Mouse (Mus musculus) liver, postnatal 0 days (tissue): ENCODE data around the gene Ddc. TPM values are rescaled to one million over a fixed set of nuclear protein-coding genes. Genes with fewer than 3 reads are reported as not detected.

Experiments
- ATAC-seq: fragments of 200-750 bp; cut with Nextera tagmentation; 2 replicates; pipeline ENCODE4 v1.8.0; 2017; ENCODE audit warnings: mild to moderate bottlenecking, moderate library complexity
- DNase-seq: peaks from one replicate; pipeline ENCODE4 v3.0.0-alpha.2; 2016
- H3K27ac ChIP-seq: fragments of 300-500 bp; sonication (generic); 2 replicates; pipeline ENCODE4 v1.5.1; 2014; ENCODE audit warnings: antibody characterized with exemption, moderate library complexity, mild to moderate bottlenecking, low read depth
- H3K27me3 ChIP-seq: fragments of 300-500 bp; sonication (generic); 2 replicates; pipeline ENCODE4 v1.6.1; 2014; ENCODE audit warnings: low read length, control low read depth, mixed read lengths; ENCODE audit not compliant: insufficient read depth
- H3K36me3 ChIP-seq: fragments of 300-500 bp; sonication (generic); replicated peaks from 2 replicates; pipeline ENCODE4 v1.6.1; 2014; ENCODE audit warnings: mild to moderate bottlenecking, control low read depth, low read length, moderate library complexity, mixed read lengths; ENCODE audit not compliant: insufficient read depth
- H3K4me1 ChIP-seq: fragments of 300-500 bp; sonication (generic); 2 replicates; pipeline ENCODE4 v1.6.1; 2014; ENCODE audit warnings: antibody characterized with exemption, mild to moderate bottlenecking, control low read depth; ENCODE audit not compliant: insufficient read depth
- H3K4me2 ChIP-seq: fragments of 300-500 bp; sonication (generic); 2 replicates; pipeline ENCODE4 v1.6.1; 2014; ENCODE audit warnings: low read depth, mild to moderate bottlenecking, low read length, moderate library complexity, mixed read lengths
- H3K4me3 ChIP-seq: fragments of 300-500 bp; sonication (generic); 2 replicates; pipeline ENCODE4 v1.5.1; 2014; ENCODE audit warnings: low read depth, low read length
- H3K9ac ChIP-seq: fragments of 300-500 bp; sonication (generic); replicated peaks from 2 replicates; pipeline ENCODE4 v1.6.1; 2014; ENCODE audit warnings: mild to moderate bottlenecking, moderate library complexity
- H3K9me3 ChIP-seq: fragments of 300-500 bp; sonication (generic); 2 replicates; pipeline ENCODE4 v1.6.1; 2016; ENCODE audit warnings: mild to moderate bottlenecking, control low read depth, low read length, mixed read lengths
- CTCF ChIP-seq: sonication (generic); IDR thresholded peaks from 2 replicates; pipeline ENCODE4 v1.5.1; 2016; ENCODE audit warnings: antibody characterized with exemption, low read depth
- EP300 ChIP-seq: IDR thresholded peaks from 2 replicates; pipeline ENCODE4 v1.6.1; 2016; ENCODE audit warnings: antibody characterized with exemption, low read depth, mild to moderate bottlenecking
- WGBS: fragments of 180-500 bp; shearing (Covaris S2); extraction: QIAGEN DNeasy Blood & Tissue Kit; methylation state at CpG from one replicate; pipeline ENCODE4 v1.1.7; 2014; ENCODE audit not compliant: insufficient replicate concordance; 5-methylcytosine and 5-hydroxymethylcytosine counted together
- polyA plus RNA-seq: library from polyadenylated mRNA; unstranded; fragments of >200 nt; fragmentation: Nextera tagmentation; extraction: Ambion mirVana; gene quantifications from 2 replicates; pipeline ENCODE4 v1.2.1, GENCODE M21; 2015

Ddc gene
- polyA plus RNA-seq, 1 experiment from 2014 or later: 17.5 TPM

DNA sequence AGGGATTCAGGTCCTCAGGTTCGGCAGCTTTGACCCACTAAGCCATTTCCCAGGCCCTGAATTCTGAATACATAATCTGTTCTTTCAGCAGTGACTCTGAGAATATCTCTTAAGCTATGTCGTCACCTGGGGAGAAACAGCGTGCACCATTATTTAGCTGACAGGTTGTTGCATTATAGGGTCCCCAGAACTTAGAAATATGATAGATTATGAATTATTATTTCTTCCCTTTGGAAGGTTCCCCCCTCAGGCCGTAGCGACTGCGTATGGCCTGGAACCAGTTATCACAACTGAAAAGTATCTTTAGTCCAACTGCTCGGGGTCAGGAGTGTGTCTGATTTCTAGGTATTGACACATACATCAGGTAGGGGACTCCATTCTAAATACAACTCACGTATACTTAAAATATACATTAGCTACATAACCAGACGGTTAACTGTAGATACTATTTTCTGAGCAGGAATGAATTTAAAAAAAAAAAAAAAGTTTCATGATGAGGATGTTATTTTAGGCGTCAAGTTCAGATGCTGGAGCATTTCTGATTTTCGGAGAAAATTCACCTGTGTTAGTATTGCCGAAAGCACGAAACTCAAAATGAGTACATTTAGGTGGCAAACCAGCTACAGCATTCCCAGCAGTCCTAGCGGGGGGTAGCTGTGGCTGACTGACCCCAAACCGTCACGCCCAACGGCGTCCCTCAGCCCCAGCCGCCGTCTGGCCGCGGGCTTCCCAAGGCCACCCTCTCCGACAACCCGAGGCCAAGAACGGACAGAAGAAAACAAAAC is 89.7 kb downstream of the Ddc start:
- Histone ChIP-seq H3K9me3 (no peaks in the 10 kb centered on the region), H3K27ac (peak overlapping the region; percentile 93), H3K27me3 (no peaks in the 10 kb centered on the region), H3K4me1 (peaks cover 13% of the 10 kb centered on the region), H3K4me2 (peak overlapping the region; percentile 89), H3K36me3 (peaks cover 22% of the 10 kb centered on the region), H3K4me3 (peak overlapping the region; percentile 96), H3K9ac (peak overlapping the region; percentile 90)
- no peak for TF ChIP-seq CTCF
- TF ChIP-seq EP300: no peak
- WGBS: 5% methylated on average over 25 of the region's 25 CpGs
- ATAC-seq (peak; percentile 62), DNase-seq (no peak)

DNA sequence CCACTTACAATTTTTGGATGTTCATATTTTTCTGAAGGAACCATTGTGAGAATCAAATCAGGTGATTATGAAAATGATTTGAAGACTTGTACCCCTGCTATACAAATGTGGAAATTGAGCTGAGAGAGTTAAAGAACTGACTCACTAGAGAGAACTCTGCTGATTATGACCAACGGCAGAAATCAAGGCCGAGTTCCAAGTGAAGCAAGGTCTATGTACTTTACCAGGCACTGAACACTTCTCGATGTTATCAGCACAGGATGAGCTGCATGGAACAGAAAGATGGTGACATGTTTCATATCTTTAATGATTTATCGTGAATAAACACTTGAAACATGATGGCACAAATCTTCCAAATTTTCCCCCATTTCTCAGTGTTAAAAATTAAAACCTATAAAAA is 92.0 kb downstream of the Ddc start:
- Histone ChIP-seq H3K9me3 (no peaks in the 10 kb centered on the region), H3K9ac (no peak overlapping the region), H3K4me1 (peaks cover 8% of the 10 kb centered on the region), H3K27ac (no peak overlapping the region), H3K4me3 (no peak overlapping the region), H3K27me3 (no peaks in the 10 kb centered on the region), H3K36me3 (peaks cover 43% of the 10 kb centered on the region), H3K4me2 (no peak overlapping the region)
- WGBS: 75% methylated on average over 4 of the region's 4 CpGs
- ATAC-seq (no peak), DNase-seq (no peak)
- TF ChIP-seq EP300 (no peak), CTCF (no peak)

DNA sequence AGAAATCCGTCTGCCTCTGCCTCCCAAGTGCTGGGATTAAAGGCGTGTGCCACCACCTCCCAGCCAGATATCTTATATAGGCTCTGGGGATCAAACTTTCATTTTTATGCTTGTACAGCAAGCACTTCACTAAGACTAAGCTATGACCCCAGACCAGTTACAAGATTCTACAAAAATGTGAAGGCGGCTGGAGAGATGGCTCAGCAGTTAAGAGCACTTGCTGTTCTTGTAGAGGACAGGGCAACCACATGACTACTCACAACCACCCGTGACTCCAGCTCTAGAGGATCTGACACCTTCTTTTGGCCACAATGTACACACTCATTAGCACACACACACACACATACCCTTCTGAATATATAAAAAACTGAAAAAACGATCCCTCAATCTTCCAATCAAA is 93.5 kb downstream of the Ddc start:
- H3K36me3 ChIP-seq: peaks cover 48% of the 10 kb centered on the region
- H3K4me1 ChIP-seq: peaks cover 1% of the 10 kb centered on the region
- WGBS: 86% methylated on average over 5 of the region's 5 CpGs

GRCm38 (mm10) chr11:11801067-11801466 is 96.9 kb downstream of the Ddc start:
- no peak for TF ChIP-seq CTCF
- TF ChIP-seq EP300: no peak
- Histone ChIP-seq H3K27me3 (no peaks in the 10 kb centered on the region), H3K27ac (no peak overlapping the region), H3K4me1 (no peaks in the 10 kb centered on the region), H3K9ac (no peak overlapping the region), H3K36me3 (peaks cover 60% of the 10 kb centered on the region), H3K9me3 (no peaks in the 10 kb centered on the region), H3K4me2 (peak overlapping the region; percentile 24; the same call in 1 of the 2 replicates), H3K4me3 (no peak overlapping the region)
- 72% methylated on average over 9 of the region's 9 CpGs for WGBS
- DNase-seq: no peak
- ATAC-seq: no peak

More for the DNA sequence above, 93.5 kb downstream of the Ddc start:
- Histone ChIP-seq H3K27me3 (no peaks in the 10 kb centered on the region), H3K9me3 (no peaks in the 10 kb centered on the region), H3K9ac (no peak overlapping the region), H3K4me3 (no peak overlapping the region), H3K27ac (no peak overlapping the region), H3K4me2 (no peak overlapping the region)
- ATAC-seq (no peak), DNase-seq (no peak)
- TF ChIP-seq CTCF (no peak), EP300 (no peak)

GRCm38 (mm10) chr11:11800304-11800703 is 97.6 kb downstream of the Ddc start:
- no peak for TF ChIP-seq CTCF
- Histone ChIP-seq H3K4me3 (no peak overlapping the region), H3K27me3 (no peaks in the 10 kb centered on the region), H3K4me2 (no peak overlapping the region), H3K9ac (no peak overlapping the region), H3K27ac (no peak overlapping the region), H3K9me3 (no peaks in the 10 kb centered on the region), H3K36me3 (peaks cover 52% of the 10 kb centered on the region), H3K4me1 (no peaks in the 10 kb centered on the region)
- 74% methylated on average over 3 of the region's 3 CpGs for WGBS
- ATAC-seq (no peak), DNase-seq (no peak)

DNA sequence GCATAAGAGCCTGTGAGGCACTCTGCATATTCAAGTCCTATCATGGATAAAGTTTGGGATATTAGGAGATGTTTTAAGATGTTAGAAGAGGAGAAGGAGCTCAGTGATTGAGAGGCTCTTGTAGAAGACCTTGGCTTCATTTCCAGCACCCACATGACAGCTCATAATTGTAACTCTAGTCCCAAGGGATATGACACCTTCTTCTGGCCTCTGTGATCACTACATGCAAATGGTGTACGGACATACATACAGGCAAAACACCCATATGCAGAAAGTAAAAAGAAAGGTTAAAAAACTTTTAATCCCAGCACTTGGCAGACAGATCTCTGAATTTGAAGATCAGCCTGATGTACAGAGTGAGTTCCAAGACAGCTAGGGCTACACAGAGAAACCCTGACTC is 99.3 kb downstream of the Ddc start:
- no peak for TF ChIP-seq CTCF
- TF ChIP-seq EP300: no peak
- Histone ChIP-seq H3K9me3 (no peaks in the 10 kb centered on the region), H3K4me3 (no peak overlapping the region), H3K9ac (no peak overlapping the region), H3K27ac (no peak overlapping the region), H3K36me3 (peaks cover 42% of the 10 kb centered on the region), H3K4me2 (no peak overlapping the region), H3K27me3 (no peaks in the 10 kb centered on the region), H3K4me1 (no peaks in the 10 kb centered on the region)
- 94% methylated on average over 1 of the region's 1 CpGs for WGBS
- no peak for ATAC-seq
- no peak for DNase-seq

DNA sequence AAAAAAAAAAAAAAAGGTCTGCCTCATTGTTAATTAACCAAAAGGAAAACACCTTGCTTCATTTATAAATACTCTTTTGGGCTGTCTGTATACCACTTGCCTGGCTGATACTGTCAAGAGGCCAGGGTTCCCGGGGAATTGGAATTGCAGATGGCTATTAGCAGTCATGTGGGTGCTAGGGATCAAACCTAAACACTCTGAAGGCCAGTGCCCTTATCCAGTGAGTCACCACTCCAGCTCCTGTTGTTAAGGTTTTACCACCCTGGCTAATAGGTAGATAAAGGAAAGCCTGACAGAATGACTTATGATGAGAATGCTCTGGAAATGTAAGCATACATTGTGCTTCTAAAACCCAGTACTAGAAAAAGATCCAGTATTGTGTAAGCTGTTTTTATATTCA is 103.3 kb downstream of the Ddc start:
- Histone ChIP-seq H3K36me3 (peaks cover 12% of the 10 kb centered on the region), H3K9me3 (no peaks in the 10 kb centered on the region), H3K4me1 (no peaks in the 10 kb centered on the region), H3K4me2 (no peak overlapping the region), H3K9ac (no peak overlapping the region), H3K27me3 (no peaks in the 10 kb centered on the region), H3K27ac (no peak overlapping the region), H3K4me3 (no peak overlapping the region)
- DNase-seq: no peak
- TF ChIP-seq CTCF (no peak), EP300 (no peak)
- whole genome bisulfite sequencing: 75% methylated on average over 1 of the region's 1 CpGs
- no peak for ATAC-seq
